Mouse (Mus musculus) liver, embryonic 11.5 days (tissue): ENCODE results near the gene Lst1. TPM values are rescaled to one million over a fixed set of nuclear protein-coding genes. Genes with fewer than 3 reads are reported as not detected.

Experiments used
- ATAC-seq: fragments of 200-750 bp; cut with Nextera tagmentation; replicated peaks from 2 replicates; pipeline ENCODE4 v1.8.0; 2017; ENCODE audit warnings: moderate number of reproducible peaks, mild to moderate bottlenecking, moderate TSS enrichment, moderate library complexity; ENCODE audit not compliant: low FRiP score
- DNase-seq: peaks from one replicate; pipeline ENCODE4 v3.0.0-alpha.2; 2017; ENCODE audit warnings: low spot score
- H3K27ac ChIP-seq: fragments of 300-500 bp; sonication (generic); 2 replicates; pipeline ENCODE4 v1.5.1; 2014; ENCODE audit warnings: mild to moderate bottlenecking, low read depth, low read length, control low read depth
- H3K27me3 ChIP-seq: fragments of 300-500 bp; sonication (generic); replicated peaks from 2 replicates; pipeline ENCODE4 v1.6.1; 2014; ENCODE audit warnings: low read length, mixed read lengths; ENCODE audit not compliant: control insufficient read depth, insufficient read depth
- H3K36me3 ChIP-seq: fragments of 300-500 bp; sonication (generic); 2 replicates; pipeline ENCODE4 v1.6.1; 2014; ENCODE audit warnings: mild to moderate bottlenecking, low read length, moderate library complexity, mixed read lengths; ENCODE audit not compliant: control insufficient read depth, insufficient read depth
- H3K4me1 ChIP-seq: fragments of 300-500 bp; sonication (generic); replicated peaks from 2 replicates; pipeline ENCODE4 v1.6.1; 2014; ENCODE audit warnings: low read length, mixed read lengths; ENCODE audit not compliant: control insufficient read depth, insufficient read depth
- H3K4me2 ChIP-seq: fragments of 300-500 bp; sonication (generic); 2 replicates; pipeline ENCODE4 v1.6.1; 2014; ENCODE audit warnings: mild to moderate bottlenecking, control low read depth, moderate library complexity
- H3K4me3 ChIP-seq: fragments of 300-500 bp; sonication (generic); 2 replicates; pipeline ENCODE4 v1.5.1; 2014; ENCODE audit warnings: low read depth, low read length, control low read depth
- H3K9ac ChIP-seq: fragments of 300-500 bp; sonication (generic); 2 replicates; pipeline ENCODE4 v1.6.1; 2014; ENCODE audit warnings: low read depth, low read length, control low read depth
- H3K9me3 ChIP-seq: fragments of 300-500 bp; sonication (generic); 2 replicates; pipeline ENCODE4 v1.6.1; 2016; ENCODE audit warnings: low read length, inconsistent platforms, mixed read lengths; ENCODE audit not compliant: control insufficient read depth
- WGBS: fragments of 180-500 bp; shearing (Covaris S2); extraction: QIAGEN DNeasy Blood & Tissue Kit; methylation state at CpG from one replicate; pipeline ENCODE4 v1.1.7; 2014; 5-methylcytosine and 5-hydroxymethylcytosine counted together
- polyA plus RNA-seq: library from polyadenylated mRNA; unstranded; fragments of >200 nt; fragmentation: Nextera tagmentation; extraction: Ambion mirVana; gene quantifications from 2 replicates; pipeline ENCODE4 v1.2.1, GENCODE M21; 2014

Gene Lst1
- polyA plus RNA-seq, 1 experiment from 2014 or later = 28.1 TPM

- 94% methylated on average over 12 of the region's 12 CpGs for WGBS
Observed at GRCm38 (mm10) chr17:35155451-35155850, 32.8 kb downstream of the Lst1 start.

DNA sequence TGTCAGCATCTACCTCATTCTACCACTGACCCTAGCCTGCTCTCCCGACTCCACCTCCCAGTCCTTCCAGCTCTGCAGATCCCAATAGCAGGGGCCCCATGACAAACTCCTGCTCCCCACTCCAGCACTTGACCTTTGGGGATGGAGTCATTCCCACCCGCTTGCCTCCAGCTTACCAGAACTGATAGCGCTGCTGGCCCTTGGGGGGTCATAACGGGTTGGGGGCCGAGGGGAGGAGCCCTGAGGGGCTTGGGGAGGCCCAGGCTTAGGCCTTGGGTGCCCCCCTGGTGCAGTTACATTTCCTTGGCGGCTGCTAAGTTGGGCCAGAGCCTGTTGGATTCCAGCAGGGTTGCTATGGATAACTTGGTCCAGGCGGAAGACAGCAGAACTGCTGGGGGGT lies 33.6 kb downstream of the Lst1 start:
- ATAC-seq (no peak), DNase-seq (no peak)
- H3K27ac ChIP-seq = no peak overlapping the region
- H3K36me3 ChIP-seq = peaks cover 94% of the 10 kb centered on the region
- 87% methylated on average over 7 of the region's 7 CpGs for WGBS
- H3K27me3 ChIP-seq = no peaks in the 10 kb centered on the region
- no peak overlapping the region for H3K4me2 ChIP-seq
- H3K9ac ChIP-seq = no peak overlapping the region
- H3K9me3 ChIP-seq = no peaks in the 10 kb centered on the region
- H3K4me1 ChIP-seq = no peaks in the 10 kb centered on the region; the same call in 1 of the 2 replicates
- no peak overlapping the region for H3K4me3 ChIP-seq

More at GRCm38 (mm10) chr17:35155451-35155850, 32.8 kb downstream of the Lst1 start:
- H3K4me3 ChIP-seq = no peak overlapping the region
- no peak overlapping the region for H3K4me2 ChIP-seq
- H3K36me3 ChIP-seq = peaks cover 94% of the 10 kb centered on the region
- no peaks in the 10 kb centered on the region; the same call in 1 of the 2 replicates for H3K4me1 ChIP-seq
- DNase-seq (no peak), ATAC-seq (no peak)
- H3K27me3 ChIP-seq = no peaks in the 10 kb centered on the region
- no peaks in the 10 kb centered on the region for H3K9me3 ChIP-seq
- H3K27ac ChIP-seq = no peak overlapping the region
- H3K9ac ChIP-seq = no peak overlapping the region

DNA sequence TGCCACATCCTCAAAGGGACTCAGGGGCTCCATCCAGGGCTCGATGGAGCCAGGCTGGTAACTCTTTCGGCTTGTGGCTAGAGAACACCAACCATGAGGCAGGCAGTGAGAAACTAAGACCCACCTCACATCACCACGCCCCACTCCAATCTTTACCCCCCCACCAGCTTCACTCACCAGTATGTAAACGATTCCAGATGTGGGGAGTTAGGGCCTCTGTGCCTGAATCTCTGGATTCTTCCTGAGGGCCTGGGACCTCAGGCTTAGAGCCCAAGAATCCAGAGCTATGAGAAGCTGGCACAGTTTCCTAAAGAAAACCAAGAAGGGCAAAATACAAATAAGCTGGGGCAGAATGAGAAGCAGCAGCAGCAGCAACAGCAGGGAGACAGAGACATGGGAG lies 34.3 kb downstream of the Lst1 start:
- no peak for DNase-seq

DNA sequence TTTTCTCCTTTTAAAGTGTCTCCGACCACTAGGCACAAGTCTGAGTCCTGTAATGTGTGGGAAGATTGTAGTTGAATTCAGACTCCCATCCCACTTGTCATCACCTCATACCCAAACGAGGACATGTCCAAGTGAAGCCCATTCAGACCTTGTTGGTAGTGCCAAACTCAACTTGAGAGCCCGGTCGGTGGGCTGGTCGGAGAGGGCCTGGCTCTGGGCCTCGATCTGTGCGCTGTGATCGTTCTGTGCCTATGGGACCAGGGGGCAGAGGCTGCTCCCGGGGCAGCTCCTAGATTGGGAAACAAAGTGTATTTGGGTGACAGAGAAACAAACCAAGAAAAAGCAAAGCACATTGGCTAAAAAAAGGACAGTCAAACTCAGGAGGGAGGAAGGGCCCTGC lies 35.2 kb downstream of the Lst1 start:
- H3K4me2 ChIP-seq = no peak overlapping the region
- DNase-seq (no peak), ATAC-seq (no peak)
- no peaks in the 10 kb centered on the region; the same call in 1 of the 2 replicates for H3K4me1 ChIP-seq
- H3K9ac ChIP-seq = no peak overlapping the region
- H3K27ac ChIP-seq = no peak overlapping the region
- 94% methylated on average over 9 of the region's 9 CpGs for WGBS
- peaks cover 90% of the 10 kb centered on the region for H3K36me3 ChIP-seq
- no peak overlapping the region for H3K4me3 ChIP-seq
- no peaks in the 10 kb centered on the region for H3K9me3 ChIP-seq
- no peaks in the 10 kb centered on the region for H3K27me3 ChIP-seq

More for the DNA sequence above, 34.3 kb downstream of the Lst1 start:
- Histone ChIP-seq H3K4me3 (no peak overlapping the region), H3K36me3 (peaks cover 93% of the 10 kb centered on the region), H3K4me1 (no peaks in the 10 kb centered on the region; the same call in 1 of the 2 replicates), H3K27me3 (no peaks in the 10 kb centered on the region), H3K27ac (no peak overlapping the region), H3K9me3 (no peaks in the 10 kb centered on the region), H3K9ac (no peak overlapping the region), H3K4me2 (no peak overlapping the region)
- WGBS = 85% methylated on average over 4 of the region's 4 CpGs
- no peak for ATAC-seq

DNA sequence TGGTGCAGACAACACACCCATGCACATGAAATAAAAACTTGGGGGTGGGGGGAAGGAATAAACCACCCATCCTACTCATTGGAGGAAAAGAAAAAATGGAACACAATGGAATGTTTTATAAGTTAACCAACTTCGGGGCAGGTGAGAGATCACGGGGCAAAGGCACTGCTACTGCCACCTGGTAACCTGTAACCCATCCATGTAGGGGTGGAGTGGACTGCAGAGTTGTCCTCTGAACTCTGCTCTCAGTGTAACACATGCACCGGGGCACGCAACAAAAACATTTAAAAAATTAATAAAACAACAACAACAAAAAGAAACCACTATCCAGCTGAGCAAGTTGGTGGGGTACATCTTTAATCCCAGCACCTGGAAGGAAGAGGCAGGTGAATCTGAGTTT lies 36.1 kb downstream of the Lst1 start:
- Histone ChIP-seq H3K36me3 (peaks cover 83% of the 10 kb centered on the region), H3K27me3 (no peaks in the 10 kb centered on the region), H3K4me3 (no peak overlapping the region), H3K4me2 (no peak overlapping the region), H3K4me1 (no peaks in the 10 kb centered on the region; the same call in 1 of the 2 replicates), H3K27ac (no peak overlapping the region), H3K9me3 (no peaks in the 10 kb centered on the region), H3K9ac (no peak overlapping the region)
- ATAC-seq (no peak), DNase-seq (no peak)
- WGBS = 96% methylated on average over 4 of the region's 4 CpGs

- H3K4me2 ChIP-seq = no peak overlapping the region
- no peak overlapping the region for H3K9ac ChIP-seq
- H3K9me3 ChIP-seq = no peaks in the 10 kb centered on the region; the same call in 1 of the 2 replicates
- WGBS = 64% methylated on average over 5 of the region's 5 CpGs
- H3K27ac ChIP-seq = no peak overlapping the region
- no peak for ATAC-seq
- peaks cover 81% of the 10 kb centered on the region for H3K36me3 ChIP-seq
- DNase-seq = no peak
- H3K27me3 ChIP-seq = no peaks in the 10 kb centered on the region
- no peak overlapping the region for H3K4me3 ChIP-seq
- H3K4me1 ChIP-seq = no peaks in the 10 kb centered on the region; the same call in 1 of the 2 replicates
Observed at GRCm38 (mm10) chr17:35147922-35148639, 40.2 kb downstream of the Lst1 start.

DNA sequence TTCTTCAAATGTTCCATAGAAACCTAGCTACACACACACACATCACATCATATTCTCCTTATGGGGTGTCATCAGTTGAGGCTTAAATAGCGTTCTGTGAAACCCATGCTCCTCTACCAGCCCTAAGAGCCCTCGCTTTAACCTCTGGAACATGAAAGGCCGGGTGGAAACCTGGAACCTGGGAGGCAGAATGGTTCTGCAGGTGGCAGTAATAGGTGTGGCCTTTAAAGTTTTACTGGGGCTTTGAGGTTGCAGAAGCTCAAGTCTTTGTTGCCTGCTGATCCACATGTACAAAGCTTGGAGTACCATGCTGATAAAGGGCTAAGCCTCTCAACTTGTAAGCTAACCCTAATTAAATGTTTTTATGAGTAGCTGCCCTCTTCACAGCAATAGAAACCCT lies 40.9 kb downstream of the Lst1 start:
- Histone ChIP-seq H3K4me2 (no peak overlapping the region), H3K27ac (no peak overlapping the region; the same call in 1 of the 2 replicates), H3K27me3 (no peaks in the 10 kb centered on the region), H3K9me3 (no peaks in the 10 kb centered on the region; the same call in 1 of the 2 replicates), H3K9ac (no peak overlapping the region), H3K36me3 (peaks cover 81% of the 10 kb centered on the region), H3K4me1 (no peaks in the 10 kb centered on the region; the same call in 1 of the 2 replicates), H3K4me3 (no peak overlapping the region)
- DNase-seq = no peak
- no peak for ATAC-seq
- 72% methylated on average over 3 of the region's 3 CpGs for WGBS

DNA sequence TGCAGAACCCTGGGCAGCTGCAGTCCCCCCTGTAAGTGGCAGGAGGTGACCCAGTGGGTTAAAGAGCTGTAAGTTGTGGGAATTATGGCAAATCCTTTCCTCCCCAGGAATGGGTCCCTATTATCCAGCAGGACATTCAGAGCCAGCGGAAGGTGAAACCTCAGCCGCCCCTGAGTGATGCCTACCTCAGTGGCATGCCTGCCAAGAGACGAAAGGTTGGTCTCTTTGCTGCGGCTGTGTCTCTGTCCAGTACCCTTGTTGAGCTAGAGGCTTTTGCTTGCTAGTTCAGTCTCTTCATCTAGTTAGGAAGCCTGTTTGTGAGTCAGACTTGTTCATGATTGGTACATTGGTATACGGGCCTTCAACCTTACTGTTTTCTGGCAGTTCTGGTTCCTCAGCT lies 42.1 kb downstream of the Lst1 start:
- H3K27ac ChIP-seq = no peak overlapping the region
- 85% methylated on average over 5 of the region's 5 CpGs for WGBS
- no peaks in the 10 kb centered on the region for H3K4me1 ChIP-seq
- ATAC-seq = no peak
- DNase-seq = no peak
- no peak overlapping the region for H3K4me2 ChIP-seq
- no peak overlapping the region for H3K4me3 ChIP-seq
- no peaks in the 10 kb centered on the region for H3K27me3 ChIP-seq
- H3K9ac ChIP-seq = no peak overlapping the region
- H3K9me3 ChIP-seq = no peaks in the 10 kb centered on the region; the same call in 1 of the 2 replicates
- peaks cover 83% of the 10 kb centered on the region for H3K36me3 ChIP-seq

- no peak for ATAC-seq
- no peak overlapping the region for H3K4me3 ChIP-seq
- 92% methylated on average over 6 of the region's 6 CpGs for WGBS
- no peak overlapping the region for H3K27ac ChIP-seq
- no peak overlapping the region for H3K4me2 ChIP-seq
- no peak for DNase-seq
- peaks cover 9% of the 10 kb centered on the region for H3K4me1 ChIP-seq
- H3K9me3 ChIP-seq = no peaks in the 10 kb centered on the region; the same call in 1 of the 2 replicates
- peaks cover 82% of the 10 kb centered on the region for H3K36me3 ChIP-seq
- H3K9ac ChIP-seq = no peak overlapping the region
- no peaks in the 10 kb centered on the region for H3K27me3 ChIP-seq
Observed at GRCm38 (mm10) chr17:35141971-35142370, 46.3 kb downstream of the Lst1 start.
